Mouse (Mus musculus) thymus, adult 2 months (tissue): ENCODE results near the gene Prdm15. TPM values are rescaled to one million over a fixed set of nuclear protein-coding genes. Genes with fewer than 3 reads are reported as not detected.

ENCODE experiments used
- DNase-seq: peaks from one replicate; pipeline ENCODE4 v3.0.0; 2021
- H3K27ac ChIP-seq: fragments of 200-500 bp; 2 replicates; pipeline ENCODE4 v1.5.1; 2012; ENCODE audit warnings: low read length, control low read depth; ENCODE audit not compliant: control insufficient read depth, insufficient read depth
- H3K27me3 ChIP-seq: fragments of 200-500 bp; 2 replicates; pipeline ENCODE4 v1.6.1; 2012; ENCODE audit warnings: mild to moderate bottlenecking, low read length, moderate library complexity, mixed read lengths; ENCODE audit not compliant: control insufficient read depth, insufficient read depth
- H3K36me3 ChIP-seq: fragments of 200-500 bp; 2 replicates; pipeline ENCODE4 v1.6.1; 2012; ENCODE audit warnings: mild to moderate bottlenecking, low read length, moderate library complexity; ENCODE audit not compliant: control insufficient read depth, insufficient read depth
- H3K4me1 ChIP-seq: fragments of 200-500 bp; replicated peaks from 2 replicates; pipeline ENCODE4 v1.6.1; 2012; ENCODE audit warnings: low read length; ENCODE audit not compliant: control insufficient read depth, insufficient read depth
- H3K4me3 ChIP-seq: fragments of 200-500 bp; 2 replicates; pipeline ENCODE4 v1.5.1; 2012; ENCODE audit warnings: mild to moderate bottlenecking, low read length, control low read depth, moderate library complexity; ENCODE audit not compliant: control insufficient read depth, insufficient read depth
- CTCF ChIP-seq: fragments of 200-500 bp; IDR thresholded peaks from 2 replicates; pipeline ENCODE4 v1.5.1; 2012; ENCODE audit warnings: mild to moderate bottlenecking, control low read depth, low read length, moderate library complexity, borderline replicate concordance; ENCODE audit not compliant: control insufficient read depth, poor library complexity, insufficient read depth; ENCODE audit errors: extremely low read depth
- POLR2A ChIP-seq: fragments of 200-500 bp; IDR thresholded peaks from 2 replicates; pipeline ENCODE4 v1.6.1; 2012; ENCODE audit warnings: mild to moderate bottlenecking, low read length, control low read depth, moderate library complexity; ENCODE audit not compliant: control insufficient read depth, poor library complexity, insufficient read depth; ENCODE audit errors: extremely low read depth
- WGBS: fragments of 180-500 bp; shearing (Covaris S2); methylation state at CpG from one replicate; pipeline ENCODE4 v1.1.7; 2018; 5-methylcytosine and 5-hydroxymethylcytosine counted together
- polyA plus RNA-seq: library from polyadenylated mRNA; depleted of rRNA; stranded (reverse); fragments of >200 nt; gene quantifications from 2 replicates; pipeline ENCODE4 v1.2.3, GENCODE M21; 2012

The Prdm15 gene
- polyA plus RNA-seq, 1 experiment: 37.9 TPM

DNA sequence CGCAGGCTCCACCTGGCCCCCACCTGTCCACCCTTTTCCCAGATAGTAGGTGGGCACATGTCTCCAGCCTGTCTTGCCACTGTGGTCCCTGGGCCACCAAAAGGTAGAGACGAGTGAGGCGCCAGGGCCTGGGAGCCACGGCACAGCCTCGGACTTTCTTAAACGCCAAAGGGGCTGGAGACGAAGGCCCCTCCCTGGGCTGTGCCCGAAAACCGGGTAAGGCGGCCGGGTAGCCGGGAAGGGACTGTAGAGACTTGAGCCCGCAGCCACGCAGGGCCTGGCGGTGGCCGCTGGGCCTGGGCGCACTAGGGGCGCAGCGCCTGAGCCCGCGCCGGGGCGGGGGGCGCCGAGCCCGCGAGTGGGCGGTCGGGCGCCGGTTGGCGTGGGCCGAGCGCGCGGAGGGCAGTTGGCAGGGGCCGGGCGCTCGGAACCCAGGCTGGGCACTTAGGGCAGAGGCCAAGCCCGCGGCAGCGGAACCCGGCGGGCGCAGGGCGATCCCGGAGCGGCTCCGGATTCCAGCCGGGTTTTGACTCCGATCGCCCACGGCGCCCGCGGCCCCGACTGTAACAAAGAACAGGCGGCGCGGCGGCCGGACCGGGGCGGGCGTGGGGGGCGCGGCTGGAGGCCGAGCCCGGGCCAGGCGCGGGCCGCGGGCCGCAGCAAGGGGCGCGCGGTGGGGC is 449 bp downstream of the Prdm15 start:
- Histone ChIP-seq H3K4me3 (peak overlapping the region; percentile 84), H3K4me1 (peaks cover 7% of the 10 kb centered on the region; the same call in 1 of the 2 replicates), H3K27ac (peak overlapping the region; percentile 60), H3K36me3 (no peaks in the 10 kb centered on the region), H3K27me3 (no peaks in the 10 kb centered on the region)
- under 1% methylated on average over 76 of the region's 77 CpGs for WGBS
- TF ChIP-seq POLR2A (no peak; the same call in 1 of the 2 replicates), CTCF (no peak)
- peak; percentile 83 for DNase-seq

GRCm38 (mm10) chr16:97850667-97851060 is 986 bp downstream of the Prdm15 start:
- peak; percentile 33 for DNase-seq
- no peaks in the 10 kb centered on the region for H3K36me3 ChIP-seq
- H3K4me1 ChIP-seq: peaks cover 7% of the 10 kb centered on the region; the same call in 1 of the 2 replicates
- WGBS: 0% methylated on average over 11 of the region's 11 CpGs
- no peaks in the 10 kb centered on the region for H3K27me3 ChIP-seq
- TF ChIP-seq POLR2A: no peak
- TF ChIP-seq CTCF: peak; percentile 28; the same call in 1 of the 2 replicates
- H3K27ac ChIP-seq: peak overlapping the region; percentile 60
- peak overlapping the region; percentile 84 for H3K4me3 ChIP-seq

GRCm38 (mm10) chr16:97848832-97849231 is 2.8 kb downstream of the Prdm15 start:
- Histone ChIP-seq H3K27me3 (no peaks in the 10 kb centered on the region), H3K36me3 (no peaks in the 10 kb centered on the region), H3K27ac (no peak overlapping the region), H3K4me1 (peaks cover 7% of the 10 kb centered on the region; the same call in 1 of the 2 replicates), H3K4me3 (no peak overlapping the region)
- DNase-seq: no peak
- no peak for TF ChIP-seq CTCF
- no peak for TF ChIP-seq POLR2A
- 97% methylated on average over 6 of the region's 6 CpGs for WGBS

DNA sequence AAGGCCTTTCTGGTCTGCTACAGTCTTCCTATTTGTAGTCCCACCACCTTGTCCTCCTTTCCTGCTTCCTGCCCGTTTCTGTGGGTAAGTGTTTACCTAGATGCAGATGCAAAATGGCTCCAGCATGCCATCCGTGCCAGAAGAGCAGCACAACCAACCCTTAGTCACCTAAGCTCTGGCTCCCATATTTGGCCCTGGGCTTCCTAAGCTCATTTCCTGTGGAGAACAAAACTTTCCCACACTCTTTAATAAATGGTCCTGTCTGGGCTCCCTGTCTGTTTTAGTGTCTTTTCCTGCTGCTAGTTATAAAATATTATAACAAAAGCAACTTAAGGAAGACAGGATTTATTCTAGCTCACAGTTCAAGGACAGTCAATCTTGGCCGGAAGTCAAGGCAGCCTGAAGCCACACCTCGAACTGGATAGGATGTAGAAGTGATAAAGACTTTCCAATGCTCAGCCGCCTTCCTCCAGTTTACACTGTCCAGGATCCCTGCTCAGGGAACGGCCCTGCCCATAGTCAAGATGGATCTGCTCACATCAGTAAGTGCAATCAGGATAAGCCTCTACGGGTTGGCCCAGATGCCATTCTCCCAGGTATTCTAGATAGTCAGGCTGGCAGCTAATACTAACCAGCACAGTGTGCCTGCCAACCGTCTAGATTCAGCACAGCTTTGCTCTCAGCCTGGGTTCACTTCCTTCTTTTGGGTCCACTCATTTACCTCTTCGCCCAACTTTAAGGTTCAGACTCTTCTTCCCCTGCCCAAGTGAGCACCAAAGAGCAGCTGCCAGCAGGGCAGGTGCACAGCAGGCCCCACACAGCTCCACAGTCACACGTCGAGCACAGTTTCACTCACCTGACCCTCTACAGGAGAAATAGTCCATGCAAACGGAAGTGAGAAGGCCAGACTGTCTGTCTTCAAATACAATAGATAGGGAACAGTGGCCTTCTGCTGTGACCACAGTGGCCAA is 6.4 kb downstream of the Prdm15 start:
- no peak for DNase-seq
- Histone ChIP-seq H3K27ac (no peak overlapping the region), H3K36me3 (no peaks in the 10 kb centered on the region), H3K27me3 (no peaks in the 10 kb centered on the region), H3K4me3 (no peak overlapping the region), H3K4me1 (no peaks in the 10 kb centered on the region)
- no peak for TF ChIP-seq POLR2A
- no peak for TF ChIP-seq CTCF
- 86% methylated on average over 12 of the region's 12 CpGs for WGBS

DNA sequence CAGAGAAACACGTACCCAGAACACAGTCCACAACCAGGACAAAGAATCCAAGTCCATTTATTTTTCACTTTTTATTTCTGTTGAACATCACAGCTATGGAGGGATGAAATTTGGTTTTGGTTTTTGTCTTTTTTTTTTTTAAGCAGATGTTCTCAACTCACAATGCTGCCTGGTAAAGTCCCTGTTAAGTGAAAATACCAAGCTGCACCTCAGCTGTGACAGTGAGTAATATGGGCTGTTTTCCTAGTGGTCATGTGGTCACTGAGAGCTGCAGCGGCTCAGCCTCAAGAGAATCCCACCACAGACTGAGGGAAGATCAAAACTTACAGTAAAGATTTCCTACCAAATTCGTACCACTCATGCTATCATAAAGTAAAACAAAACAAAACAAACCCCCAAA is 19.5 kb downstream of the Prdm15 start:
- H3K4me3 ChIP-seq: no peak overlapping the region
- WGBS: 90% methylated on average over 3 of the region's 3 CpGs
- H3K36me3 ChIP-seq: peaks cover 53% of the 10 kb centered on the region
- no peak for DNase-seq
- H3K4me1 ChIP-seq: no peaks in the 10 kb centered on the region
- H3K27me3 ChIP-seq: no peaks in the 10 kb centered on the region
- no peak for TF ChIP-seq POLR2A
- TF ChIP-seq CTCF: no peak
- no peak overlapping the region for H3K27ac ChIP-seq

- Histone ChIP-seq H3K36me3 (peaks cover 30% of the 10 kb centered on the region), H3K27me3 (no peaks in the 10 kb centered on the region), H3K4me3 (no peak overlapping the region), H3K4me1 (no peaks in the 10 kb centered on the region), H3K27ac (no peak overlapping the region)
- 91% methylated on average over 1 of the region's 1 CpGs for WGBS
- no peak for TF ChIP-seq CTCF
- no peak for TF ChIP-seq POLR2A
- no peak for DNase-seq
Observed at GRCm38 (mm10) chr16:97828207-97828606, 23.4 kb downstream of the Prdm15 start.
